Mouse (Mus musculus) urinary bladder, postnatal 25 days (tissue): ENCODE measurements around the gene Tbx1.
A peak's percentile ranks its signal among the peaks of the same experiment; 100 is the strongest.

Experiments
- DNase-seq: peaks from one replicate; pipeline ENCODE4 v3.0.0; 2022; ENCODE audit warnings: low spot score

The Tbx1 gene

DNA sequence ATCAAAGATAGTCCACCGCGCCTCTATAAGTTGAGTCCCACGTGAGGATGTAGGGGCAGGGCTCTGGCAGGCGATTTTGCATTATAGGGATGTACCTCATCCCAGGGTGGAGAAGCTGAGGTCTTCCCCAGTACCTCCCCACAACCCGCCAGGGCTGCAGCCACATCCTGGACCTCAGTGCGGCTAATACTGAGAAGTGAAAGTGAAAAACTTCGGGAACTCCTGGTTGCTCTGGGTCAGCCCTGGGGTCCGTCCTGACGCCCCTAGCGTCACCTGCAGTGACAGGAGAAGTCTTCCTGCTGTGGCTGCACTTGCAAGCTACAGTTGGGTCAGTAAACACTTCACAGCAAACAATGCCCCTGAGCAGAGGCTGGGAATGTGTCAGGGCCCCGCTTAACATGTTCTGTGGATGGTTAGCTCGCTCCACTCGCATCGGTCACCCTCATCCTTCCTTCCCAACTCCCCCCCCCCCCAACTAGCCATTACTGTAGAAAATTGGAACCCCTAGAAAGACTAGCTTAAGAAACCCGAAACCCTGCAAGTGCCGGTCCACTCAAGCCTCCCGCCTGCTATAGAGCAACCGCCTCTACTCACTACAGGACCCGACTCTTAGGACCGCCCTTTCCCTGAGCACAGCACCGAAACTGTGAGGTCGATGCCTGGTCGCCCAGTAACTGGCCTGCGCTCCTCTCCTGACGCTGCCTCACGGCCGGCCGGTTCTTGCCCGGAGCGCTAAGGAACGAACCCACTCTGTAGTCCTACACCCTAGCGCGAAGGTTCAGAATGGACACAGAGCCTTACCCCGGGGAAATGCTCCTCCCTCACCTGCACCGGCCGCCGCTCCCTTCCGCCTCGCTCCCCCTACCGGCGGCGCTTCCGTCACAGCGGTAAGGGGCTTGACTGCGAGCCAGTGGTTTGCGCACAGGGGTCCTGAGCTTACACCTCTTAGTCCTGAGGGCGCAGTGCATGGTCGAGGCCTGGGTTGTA, at the start of gene Tbx1:
TSS of gene Tbx1 (minus strand) at position 868 of the 987 bp plus-strand sequence.
- no peak for DNase-seq

DNA sequence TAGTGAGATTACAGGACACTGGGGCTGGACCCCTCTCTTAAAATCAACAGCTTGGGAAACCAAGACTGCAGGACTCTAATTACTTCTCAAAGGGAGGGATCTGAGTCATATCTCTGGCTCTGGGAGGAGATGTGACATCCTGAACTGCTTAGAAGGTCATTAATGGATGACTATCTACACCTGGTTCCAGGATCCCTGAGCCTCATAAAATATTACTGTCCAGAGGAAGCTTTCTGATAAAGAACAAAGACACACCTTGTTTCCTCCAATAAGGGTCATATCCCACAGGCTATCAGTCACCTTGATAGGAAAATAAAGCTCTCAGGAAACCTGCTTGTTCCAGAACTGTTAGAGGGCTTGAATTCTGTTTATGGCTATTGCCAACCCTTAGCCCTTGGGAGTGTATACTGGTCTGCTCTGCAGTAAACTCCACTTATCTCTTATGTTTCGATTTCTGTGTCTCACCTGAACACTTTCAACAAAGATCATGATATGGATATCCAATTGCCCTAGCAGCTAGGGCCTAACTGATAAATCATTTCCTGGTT, 49.0 kb upstream of the Tbx1 start:
- DNase-seq, result no peak

DNA sequence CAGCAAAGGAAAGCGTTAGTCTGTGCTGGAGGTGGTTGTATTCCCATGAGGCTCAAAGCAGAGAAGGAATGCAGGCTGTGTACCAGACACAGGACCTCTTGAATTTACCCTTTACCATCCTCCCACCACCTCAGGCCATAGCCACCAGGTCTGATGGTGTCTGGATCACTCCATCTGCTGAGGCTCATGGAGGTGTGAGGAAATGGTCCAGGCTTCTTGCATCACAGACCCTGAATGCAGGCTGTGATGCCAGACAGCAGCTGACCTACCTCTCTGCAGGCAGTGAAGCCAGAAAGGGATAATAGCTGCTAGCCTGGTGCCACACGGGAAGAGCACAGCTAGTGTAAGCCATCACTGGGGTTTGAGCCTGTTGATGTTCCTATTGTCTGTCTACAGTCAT, 47.9 kb upstream of the Tbx1 start:
- DNase-seq, result no peak

DNA sequence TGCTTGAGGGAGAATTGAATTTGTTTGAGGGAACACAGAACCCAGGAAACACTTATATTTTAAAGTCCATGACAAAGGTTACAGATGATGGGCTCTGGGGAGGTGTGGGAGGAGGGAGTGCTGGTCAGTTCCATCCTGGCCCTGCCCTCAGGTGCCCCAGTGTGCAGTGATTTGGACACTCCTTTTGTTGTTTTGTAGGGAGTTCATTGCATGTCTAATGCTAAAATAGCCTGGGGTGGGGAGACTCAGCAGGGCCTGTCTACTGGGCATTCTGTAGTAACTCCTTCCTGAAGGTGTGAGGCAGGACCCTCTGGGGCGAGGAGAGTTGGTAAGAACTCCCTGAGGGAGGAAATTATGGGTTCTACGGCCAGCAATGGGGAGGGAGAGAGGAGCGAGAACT, 46.3 kb upstream of the Tbx1 start:
- no peak for DNase-seq

DNA sequence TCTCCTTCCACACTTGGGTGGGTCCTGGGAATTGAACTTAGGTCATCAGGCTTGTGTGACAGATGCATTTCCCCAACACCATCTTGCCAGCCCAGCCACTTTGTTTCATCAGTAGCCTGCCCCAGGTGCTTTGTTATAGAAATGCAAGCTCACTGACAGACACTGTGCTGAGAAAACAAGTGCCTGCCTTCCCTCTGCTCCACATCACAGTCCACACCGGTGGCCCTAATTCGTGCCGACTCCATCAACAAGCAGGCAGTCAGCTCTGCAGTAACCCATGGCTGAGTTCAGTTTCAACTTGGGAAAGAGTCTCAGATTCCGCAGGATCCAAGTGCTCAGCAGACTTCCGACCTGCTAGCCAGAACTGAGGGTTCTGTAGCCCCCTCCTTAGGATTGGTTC, 45.9 kb upstream of the Tbx1 start:
- no peak for DNase-seq

DNA sequence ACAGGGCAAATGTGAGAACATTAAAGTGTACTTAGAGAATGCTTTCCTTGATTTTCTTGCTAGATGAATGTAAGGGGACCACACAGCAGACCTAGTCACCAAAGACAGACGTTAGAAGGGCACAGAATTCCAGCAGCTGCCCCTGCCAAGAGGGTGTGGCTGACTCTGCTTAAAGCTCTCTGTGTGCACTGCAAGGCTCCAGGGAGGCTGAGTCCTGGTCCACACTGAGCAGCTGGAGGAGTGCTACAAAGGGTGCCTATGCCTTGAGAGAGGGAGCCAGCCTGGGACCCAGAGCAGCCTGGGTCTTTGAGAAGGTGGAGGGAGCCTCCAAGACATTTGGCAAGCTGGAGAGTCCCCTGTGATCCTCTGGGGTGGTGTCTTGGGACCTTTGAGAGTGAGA, 42.9 kb upstream of the Tbx1 start:
- DNase-seq, result no peak

DNA sequence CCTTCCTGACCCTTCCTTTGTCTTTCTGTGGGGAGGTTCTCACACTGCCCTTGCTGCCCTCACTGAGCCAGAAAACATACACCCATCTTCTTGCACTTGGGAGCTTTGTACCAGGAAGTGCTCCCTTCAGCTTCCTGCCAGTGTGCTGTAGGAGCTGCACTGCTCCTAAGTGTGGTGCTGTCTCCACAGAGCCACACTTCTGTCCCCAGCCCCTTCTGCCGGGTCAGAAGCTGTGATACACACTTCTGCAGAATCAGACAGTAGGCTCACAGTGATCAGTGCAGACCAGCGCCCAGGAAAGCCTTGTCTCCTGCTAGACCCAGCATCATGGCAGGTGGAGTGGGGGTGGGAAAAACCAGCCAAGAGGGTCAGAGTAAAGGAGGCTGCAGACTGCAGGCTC, 42.3 kb upstream of the Tbx1 start:
- no peak for DNase-seq

DNA sequence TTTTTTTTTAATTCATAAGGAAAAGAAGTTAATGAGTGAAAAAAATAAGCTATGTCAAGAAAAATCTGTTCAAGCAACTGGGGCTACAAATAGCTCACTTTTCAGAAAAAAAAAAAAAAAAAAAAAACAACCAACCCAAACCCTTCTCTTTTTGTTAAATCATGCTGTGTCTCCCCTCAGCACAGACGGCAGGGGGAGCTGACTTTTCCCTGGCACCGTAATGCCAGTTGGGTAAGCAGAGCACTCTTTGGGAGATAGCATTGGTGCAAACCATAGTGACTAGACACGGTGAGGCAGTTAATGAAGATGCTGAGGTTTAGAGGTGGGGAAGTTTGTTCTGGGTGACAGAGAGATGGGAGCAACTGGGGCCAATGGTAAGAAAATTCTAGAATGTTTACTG, 41.6 kb upstream of the Tbx1 start:
- DNase-seq, result no peak

DNA sequence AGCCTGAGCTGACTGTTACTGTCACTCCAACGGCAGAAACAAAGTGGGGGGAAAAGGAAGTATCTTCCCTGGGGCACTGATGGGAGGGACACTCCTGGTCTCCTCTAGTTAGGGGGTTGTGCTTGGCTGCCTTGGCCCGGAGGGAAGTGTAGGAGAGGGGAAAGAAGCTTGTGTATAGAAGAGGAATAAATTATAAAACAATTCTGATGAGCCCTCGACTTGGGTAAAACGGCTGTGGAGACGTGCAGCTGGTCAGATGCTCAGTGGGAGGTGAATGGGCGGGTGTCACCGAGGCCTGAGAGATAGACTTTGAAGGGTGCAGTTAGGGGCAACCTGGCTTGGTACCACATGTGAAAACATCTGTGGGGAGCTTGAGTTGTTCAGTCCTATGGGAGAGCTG, 40.7 kb upstream of the Tbx1 start:
- no peak for DNase-seq

DNA sequence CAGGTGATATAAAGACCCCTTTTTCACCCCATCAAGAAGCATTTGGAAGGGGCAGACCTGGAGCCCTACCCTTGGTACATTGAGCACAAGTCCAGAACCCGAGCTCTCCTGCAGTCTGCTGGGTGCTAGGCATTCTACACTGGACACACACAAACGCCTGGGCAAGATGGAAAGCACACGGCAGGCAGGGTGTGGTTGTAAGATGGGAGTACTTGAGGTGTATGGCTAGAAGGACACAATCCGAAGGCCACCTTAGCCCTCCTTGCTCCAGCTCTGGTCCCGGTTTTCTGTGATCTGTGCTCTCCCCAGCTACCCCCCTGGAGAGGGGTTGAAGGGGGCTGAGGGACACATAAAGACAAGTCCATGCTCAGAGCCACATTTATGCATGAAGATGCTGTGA, 39.8 kb upstream of the Tbx1 start:
- DNase-seq, result no peak

DNA sequence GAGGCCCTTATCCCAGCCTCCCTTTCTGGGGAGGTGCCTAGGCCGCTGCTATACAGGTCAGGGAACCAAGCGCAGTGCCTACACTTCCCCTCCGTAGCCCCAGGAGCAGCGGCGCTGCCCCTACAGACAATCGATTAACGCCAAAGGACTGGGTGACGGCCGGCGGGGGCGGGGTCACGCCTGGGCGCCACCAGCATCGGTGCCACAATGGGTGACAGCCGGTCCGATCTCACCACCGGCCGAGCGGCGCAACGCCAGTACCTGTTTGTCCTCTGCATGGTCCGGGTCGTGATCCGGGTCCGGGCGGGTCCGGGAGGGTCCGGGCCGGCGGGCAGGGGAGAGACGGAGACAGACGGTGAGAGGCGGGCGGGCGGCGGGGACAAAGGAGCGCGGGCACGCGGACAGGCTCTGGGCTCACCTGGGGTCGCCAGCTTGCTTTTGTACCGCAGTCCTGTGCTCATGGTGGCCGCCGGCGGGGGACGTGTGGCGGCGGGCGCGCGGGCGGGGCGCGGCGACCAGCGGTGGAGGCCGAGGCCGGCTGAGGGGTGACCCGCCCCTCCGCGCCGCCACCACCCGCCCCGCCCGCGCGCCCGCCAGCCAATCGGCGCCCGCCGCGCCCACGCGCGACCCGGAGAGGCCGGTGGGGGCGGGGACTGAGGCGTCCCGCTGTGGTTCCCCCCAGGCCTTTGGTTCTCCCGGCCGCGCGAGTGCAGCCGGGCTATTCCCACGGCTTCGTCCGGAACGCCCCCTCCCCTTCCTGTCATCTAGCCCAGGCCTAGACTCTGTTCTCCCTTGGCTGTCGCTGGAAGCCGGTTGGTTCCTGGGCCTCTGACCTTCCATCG, 39.1 kb upstream of the Tbx1 start, which contains the start of gene Sept5:
TSS of gene Sept5 (minus strand) at position 565 of the 842 bp plus-strand sequence.
- DNase-seq, result peak; percentile 79

DNA sequence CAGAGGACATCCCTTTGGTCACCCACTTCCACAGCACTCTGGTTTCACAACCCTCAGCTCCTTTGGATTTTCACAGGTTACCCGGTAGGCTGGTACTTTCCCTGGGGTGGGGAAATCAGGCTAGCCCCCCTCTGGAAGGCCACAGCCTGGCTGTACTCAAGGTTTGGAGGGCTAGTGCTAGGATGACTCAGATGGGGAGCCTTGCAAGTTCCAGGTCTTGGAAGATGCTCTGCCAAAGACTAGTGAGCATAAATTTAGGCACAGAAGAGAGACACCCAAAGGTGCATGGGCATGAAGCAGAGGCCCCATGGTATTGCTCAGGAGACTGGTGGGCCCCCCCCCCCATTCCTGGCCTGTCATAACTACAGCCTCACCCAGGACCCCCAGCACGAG, 38.5 kb upstream of the Tbx1 start:
- no peak for DNase-seq

DNA sequence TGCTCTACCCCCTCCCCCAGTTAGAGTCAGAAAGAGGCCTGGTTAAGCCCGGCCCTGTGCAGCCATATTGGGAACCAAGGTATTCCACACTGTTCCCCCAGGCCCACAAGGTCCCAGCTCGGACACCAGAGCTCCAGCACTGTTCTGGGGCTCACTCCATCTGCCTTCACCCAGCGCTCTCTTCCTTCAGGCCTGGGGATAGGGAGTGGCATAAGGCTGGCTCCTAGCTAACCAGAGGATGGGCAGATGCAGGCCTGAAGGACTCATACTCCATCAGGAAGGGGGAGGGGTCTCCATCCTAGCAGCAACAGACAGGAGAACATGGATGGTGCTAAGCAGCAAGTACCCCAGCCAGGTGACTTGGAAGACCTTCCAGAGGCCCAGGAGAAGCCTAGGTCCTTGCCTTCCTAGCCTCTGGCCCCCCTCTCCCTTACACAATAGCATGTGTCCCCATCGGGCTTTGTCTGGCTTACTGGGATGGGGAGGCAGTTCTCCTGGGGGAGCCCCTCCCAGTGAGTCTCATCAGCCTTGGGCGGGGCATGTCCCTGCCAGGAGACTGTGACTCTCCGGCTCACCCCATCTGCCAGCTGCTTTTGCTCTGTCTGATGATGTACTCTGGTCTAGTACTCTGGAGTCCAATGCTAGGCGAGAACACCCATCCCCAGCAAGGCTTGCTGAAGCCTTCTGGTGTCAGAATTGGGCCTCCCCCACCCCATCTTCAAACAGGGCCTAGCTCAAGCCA, 37.9 kb upstream of the Tbx1 start:
- no peak for DNase-seq

DNA sequence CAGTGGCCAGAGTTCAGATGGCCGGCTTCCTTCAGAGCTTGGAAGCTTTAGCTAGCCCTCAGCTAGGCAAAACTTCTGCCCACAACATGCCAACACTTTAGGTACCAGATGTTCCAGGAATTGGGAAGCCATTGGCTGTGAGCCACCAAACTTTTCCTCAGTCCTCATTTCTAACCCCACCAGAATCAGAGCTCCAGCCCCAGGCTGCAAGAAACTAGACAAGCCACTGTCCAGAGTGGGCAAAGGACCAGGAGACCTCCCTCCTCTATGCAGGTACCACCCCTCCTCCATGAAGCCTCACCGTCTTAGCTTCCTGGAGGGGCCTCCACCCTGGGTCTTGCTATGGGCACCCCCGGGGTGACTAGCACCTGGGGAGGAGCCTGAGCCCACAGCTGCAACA, 36.7 kb upstream of the Tbx1 start:
- no peak for DNase-seq

DNA sequence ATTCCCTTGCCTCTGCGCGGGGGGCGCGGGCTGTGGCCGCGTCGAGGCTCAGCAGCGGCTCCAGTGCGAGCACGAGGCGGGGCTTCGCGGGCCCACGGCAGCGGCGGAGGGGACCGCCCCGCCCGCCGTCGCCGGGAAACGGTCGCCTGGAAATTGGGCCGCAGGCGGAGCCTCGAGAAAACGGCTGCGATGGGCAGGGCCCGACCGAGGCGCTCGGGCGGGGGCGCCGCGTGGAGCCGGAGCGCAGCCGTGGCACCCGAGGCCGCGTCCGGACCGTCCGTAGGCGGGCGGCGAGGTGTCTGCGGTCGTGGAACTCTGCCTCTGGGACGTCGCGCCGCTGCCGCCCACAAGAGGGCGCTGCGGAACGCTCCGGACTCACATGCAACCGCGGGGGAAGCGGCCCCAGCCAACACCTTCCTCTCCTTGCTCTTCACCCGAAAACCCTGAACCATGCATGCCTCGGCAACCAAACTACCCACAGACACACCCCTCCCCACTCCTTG, 36.0 kb upstream of the Tbx1 start, which contains the start of gene Gm49601:
TSS of gene Gm49601 (minus strand) at position 52 of the 503 bp plus-strand sequence.
- DNase-seq, result peak; percentile 88

DNA sequence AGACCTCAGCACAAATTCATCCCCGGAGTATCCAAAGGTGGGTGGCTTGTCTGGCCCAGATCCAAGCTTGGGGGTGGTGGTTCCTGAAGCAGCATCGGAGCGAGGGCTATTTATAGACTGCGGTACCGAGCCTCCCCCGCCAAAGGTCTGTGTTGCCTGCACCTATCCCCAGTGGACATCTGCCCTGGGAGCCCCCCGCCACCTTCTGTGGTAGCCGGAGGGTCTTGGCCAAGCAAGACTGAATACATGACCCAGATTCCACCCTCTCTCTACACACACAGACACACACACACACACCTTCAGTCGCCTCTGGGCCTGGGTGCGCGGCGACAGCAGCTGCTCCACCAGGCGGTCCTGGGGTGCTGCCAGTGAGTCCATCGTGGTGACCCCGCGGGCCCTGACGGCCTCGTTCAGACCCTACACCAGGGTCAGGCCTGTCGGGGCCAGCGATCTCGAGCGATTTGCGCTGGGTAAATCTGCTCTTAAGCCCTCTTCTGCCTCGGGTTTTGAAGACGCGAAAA, 35.4 kb upstream of the Tbx1 start:
- DNase-seq, result no peak

DNA sequence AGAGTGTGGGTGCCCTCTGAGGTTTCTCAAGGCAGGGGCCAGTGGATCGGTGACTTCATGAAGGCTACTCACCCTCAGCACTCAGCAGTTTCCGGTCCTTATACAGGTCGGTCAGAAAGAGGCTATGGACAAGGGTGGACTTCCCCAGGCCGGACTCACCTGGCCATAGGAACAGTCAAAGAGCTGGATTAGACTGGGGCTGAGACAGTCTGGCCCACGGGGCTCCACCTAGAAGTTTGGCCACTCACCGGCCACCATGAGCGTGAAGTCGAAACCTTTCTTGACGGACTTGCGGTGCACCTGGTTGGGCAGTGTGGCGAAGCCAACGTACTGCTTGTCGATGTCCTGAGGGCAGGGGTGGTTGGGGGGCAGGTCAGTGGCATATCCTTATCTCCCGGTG, 34.6 kb upstream of the Tbx1 start:
- no peak for DNase-seq

DNA sequence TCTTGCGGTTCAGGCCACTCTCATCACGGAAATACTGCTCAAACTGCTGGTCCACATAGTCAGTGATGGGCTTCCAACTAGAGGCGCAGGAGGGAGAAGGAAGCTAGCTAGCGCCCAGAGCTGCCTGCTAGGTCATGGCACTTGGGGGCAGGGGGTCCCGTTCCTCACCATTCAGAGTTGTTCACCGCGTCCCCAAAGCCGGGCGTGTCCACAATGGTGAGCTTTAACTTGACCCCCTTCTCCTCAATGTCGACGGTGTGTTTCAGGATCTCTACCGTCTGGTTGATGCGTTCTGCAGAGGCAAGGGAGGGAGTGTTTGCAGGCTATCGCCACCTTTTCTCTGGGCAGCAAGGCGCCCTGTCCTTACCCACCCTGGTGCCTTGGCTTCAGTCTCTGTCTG, 34.2 kb upstream of the Tbx1 start:
- DNase-seq, result no peak

DNA sequence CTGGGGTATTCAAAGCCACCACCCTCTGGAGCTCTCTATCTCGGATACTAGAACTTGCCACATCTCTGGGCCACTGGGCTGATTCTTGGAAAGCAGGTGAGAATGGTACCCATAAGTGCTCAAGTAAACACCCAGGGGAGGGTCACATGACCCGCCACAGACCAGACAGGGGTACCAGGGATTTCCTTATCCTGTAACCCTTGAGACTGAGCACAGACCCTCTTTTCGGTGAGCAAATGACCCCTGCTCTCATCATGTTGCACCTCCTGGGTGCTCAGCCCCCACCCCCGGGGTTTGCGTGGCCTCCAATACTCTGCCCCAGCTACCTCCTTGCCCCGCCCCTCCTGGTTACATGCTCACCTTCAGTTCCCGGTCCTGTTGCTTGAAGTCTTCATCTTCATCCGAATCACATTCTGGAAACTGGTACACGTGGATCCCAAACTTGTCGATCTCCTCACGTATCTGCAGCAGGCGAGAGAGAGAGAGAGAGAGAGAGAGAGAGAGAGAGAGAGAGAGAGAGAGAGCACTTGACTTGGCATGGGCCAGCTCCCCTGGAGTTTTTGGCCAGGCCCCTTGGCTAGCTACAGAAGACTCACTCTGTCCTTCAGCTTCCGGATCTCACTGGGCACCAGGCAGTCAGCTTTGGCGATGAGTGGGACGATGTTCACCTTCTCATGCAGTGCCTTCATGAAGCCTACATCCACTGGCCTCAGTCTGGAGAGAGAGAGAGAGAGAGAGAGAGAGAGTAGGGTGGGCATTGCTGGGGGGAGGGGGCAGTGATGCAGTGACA, 33.5 kb upstream of the Tbx1 start:
- DNase-seq, result no peak

DNA sequence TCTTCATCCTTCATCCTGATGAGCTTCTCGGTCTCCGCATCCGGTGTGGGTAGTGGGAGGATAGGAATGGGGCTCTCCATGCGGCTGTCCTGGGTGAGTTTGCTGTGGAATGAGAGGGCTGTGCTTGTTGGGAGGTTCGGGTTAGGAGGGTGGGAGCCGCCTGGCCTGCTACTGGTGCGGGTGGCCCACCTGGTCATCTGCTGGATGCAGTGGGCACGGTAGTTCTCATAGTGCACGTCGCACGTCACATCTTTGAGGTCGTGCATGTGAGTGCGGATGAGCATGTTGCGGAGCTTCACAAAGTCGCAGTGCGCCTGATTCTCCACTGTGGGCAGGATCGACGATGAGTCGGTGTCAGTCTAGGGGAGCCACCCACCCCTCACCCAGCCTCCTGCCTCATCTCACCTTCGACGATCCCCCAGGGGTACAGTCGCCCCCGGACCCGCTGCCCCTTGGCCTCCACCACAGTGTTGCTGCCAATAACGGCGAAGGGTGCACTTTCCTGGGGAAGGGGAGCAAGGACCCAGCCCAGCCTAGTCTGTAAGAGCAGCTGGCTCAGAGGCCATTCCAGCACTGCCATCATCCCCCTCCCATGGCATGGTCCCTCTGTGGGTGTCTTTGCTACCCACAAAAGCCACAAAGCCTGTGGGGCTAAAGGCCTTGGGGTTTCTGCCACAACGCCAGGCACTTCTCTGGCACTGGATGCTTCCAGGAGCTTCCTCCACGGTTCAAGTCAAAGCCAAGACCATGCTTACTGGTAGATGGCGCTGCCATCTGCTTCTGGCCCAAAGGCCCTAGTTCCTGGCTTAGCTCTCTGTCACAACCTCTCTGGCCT, 32.7 kb upstream of the Tbx1 start:
- DNase-seq, result no peak
